Mouse (Mus musculus) bone marrow, adult 2 months (tissue): ENCODE measurements around the gene Grxcr1.

Source experiments
- CTCF ChIP-seq: fragments of 200-500 bp; IDR thresholded peaks from 2 replicates; pipeline ENCODE4 v1.5.1; 2011; ENCODE audit warnings: low read length, control low read depth; ENCODE audit not compliant: control insufficient read depth, insufficient read depth
- POLR2A ChIP-seq: fragments of 200-500 bp; IDR thresholded peaks from 2 replicates; pipeline ENCODE4 v1.6.1; 2011; ENCODE audit warnings: low read depth, mild to moderate bottlenecking, control low read depth, low read length, borderline replicate concordance; ENCODE audit not compliant: control insufficient read depth

DNA sequence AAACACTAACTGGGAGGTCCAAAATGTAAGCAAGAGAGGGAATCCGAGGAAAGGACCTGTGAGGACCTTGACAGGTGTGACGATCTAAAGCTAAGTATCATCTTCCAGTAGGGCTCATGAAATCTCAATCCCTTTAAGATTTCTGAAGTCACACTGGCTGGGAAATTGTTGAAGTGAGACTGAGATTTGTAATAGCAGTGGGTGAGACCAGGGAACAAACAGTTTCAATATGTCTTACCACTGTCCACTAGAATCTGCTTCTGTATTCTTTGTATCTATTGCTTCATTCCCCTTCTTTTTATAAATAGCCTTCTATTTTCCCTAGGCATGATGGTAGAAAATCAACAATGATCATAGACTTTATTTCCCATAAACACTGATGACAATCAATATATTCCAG is 10.8 kb upstream of the Grxcr1 start:
- TF ChIP-seq CTCF (no peak), POLR2A (no peak)
